Mouse (Mus musculus): ENCODE results near the gene Bckdha.

The Bckdha gene

DNA sequence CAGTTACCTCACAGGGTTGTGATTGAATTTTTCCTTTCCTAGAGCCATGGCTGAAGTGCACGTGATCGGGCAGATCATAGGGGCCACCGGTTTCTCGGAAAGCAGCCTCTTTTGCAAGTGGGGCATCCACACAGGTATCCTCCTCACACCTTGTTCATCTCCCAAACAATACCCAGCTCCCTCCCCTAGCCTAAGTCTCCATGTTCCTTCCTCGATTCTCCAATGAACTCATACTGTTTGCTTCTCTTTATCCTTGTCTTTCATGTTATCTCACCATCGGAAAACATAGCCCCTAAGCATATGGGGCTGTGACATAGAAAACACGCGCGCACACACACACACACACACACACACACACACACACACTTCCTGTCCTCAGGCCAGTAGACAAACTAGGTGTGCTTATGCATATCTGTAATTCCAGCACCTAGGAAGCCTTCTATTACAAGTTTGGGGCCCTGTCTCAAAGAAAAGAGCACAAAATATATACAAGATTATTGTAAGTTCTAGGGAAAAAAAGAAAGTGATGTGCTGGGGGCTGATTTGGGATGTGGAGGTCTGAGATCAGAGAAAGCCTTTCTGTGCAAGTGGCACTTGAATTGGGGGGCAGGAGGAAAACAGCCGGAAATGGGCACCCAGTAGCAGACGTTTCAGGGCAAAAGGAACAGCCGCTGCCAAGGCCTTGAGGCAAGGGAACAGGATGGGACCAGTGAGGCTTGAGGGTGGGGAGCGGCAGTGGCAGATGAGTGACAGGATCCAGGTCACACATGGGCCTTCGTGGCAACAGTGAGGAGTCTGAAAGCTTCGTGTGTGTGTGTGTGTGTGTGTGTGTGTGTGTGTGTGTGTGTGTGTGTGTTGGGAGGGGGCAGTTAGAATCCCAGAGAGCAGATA lies 22.8 kb upstream of the Bckdha start:
- peak; percentile 61 to 66 for DNase-seq (ENCODE audit: low spot score in 2 of 2)

DNA sequence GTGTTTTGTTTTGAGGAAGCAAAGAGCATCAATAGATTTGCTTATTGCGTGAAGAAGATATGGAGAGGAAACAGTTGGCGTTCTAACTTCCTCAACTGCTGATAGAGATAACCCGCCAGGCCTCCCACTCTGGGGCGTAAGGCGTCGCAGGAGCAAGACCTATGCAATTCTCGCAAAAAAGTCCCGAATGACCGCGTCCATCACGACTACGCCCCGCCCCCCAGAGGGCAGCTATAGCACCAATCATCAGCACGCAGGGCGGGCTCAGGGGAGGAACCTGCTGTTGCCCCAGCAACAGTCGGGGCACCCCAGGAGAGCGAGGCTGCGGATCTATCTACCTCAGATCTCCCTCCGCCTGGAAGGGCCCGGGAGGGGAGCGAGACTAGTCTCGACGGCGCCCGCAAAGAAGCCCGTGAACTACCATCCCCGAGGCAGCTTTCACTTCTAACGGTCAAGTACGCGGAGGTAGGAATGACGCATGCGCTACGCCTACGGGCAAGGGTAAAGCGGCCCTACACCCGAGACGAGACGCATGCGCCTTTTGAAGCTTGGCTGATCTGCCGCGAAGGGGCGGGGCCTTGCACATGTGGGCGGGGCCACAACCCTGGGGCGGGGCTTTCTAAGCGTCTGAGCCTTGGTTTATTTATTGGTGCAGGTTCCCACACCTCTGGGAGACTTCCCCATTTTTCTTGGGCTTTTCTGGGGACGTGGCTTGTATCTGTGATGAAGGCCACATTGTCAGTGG lies 21.9 kb upstream of the Bckdha start, which contains the start of gene B9d2:
Gene B9d2, plus strand, starts transcription at position 267 of the 745 bp plus-strand sequence.
- DNase-seq (ENCODE audit: low spot score in 2 of 2) = peak; percentile 94 to 98

DNA sequence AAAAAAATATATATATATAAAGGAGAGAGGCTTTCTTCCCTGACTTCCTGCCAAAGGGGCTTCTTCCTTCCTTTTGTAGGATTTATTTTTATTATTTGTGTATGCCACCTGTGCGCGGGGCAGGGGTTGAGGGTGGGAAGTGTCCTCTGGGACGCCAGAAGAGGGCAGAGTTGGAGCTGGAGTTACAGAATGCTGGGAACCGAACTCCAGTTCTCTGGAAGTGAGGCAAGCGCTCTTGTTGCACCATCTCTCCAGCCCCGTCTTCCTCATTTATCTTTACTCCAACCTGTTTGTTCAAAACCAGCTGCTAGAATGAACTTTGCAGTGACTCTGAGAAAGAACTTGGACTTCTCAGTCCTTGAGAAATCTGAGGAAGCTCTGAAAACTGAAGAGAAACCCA lies 21.2 kb upstream of the Bckdha start:
- DNase-seq (ENCODE audit: low spot score in 2 of 2) = no peak

DNA sequence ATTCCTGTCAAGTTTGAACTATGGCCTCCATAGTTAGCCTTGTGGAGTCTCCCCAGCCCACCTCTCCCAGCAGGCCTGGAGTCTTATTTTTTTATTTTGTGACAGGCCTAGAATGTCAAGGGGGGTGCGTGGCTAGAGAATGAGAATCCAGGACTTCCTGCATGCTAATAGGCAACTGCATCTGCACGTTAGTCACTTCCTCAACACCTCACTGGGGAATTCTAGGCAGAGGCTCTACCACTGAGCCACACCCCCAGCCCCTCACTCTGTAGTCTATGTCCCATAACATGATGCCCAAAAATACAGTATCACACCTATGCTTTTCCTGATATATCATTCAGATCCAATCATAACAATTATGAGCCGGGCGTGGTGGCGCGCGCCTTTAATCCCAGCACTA lies 18.2 kb upstream of the Bckdha start:
- no peak for DNase-seq (ENCODE audit: low spot score in 2 of 2)

DNA sequence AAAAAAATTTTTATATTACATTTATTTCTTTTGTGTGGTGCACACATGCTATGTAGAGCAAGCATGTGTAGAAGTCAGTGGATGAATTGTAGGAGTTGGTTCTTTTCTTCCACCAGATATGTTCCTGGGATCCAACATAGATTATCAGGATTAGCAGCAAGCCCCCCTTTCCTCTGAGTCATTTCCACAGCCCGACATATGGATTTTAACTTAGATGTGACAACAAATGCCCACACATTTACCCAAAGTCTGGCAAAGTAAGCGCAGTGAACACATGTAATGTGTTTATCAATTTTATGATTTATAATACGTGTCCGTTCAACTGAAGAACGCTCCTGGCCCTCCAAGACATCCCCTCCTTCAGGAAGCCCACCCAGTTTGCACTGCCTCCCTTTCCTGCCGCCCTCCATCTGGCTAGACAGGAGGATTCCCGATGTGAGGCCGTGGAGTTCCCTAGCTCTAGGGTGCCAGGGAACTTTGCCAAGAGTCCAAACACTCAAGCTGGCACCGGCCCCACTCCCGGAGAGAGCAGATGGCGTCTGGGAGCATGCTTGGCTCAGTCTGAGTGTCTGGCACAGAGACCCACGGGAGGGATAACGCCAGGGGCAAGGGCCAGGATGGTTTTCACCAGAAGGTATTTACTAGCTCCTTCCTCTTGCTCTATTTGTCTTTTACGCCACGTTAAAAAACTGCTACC lies 17.5 kb upstream of the Bckdha start:
- no peak for DNase-seq (ENCODE audit: low spot score in 2 of 2)

- no peak for DNase-seq (ENCODE audit: low spot score in 2 of 2)
Observed at GRCm38 (mm10) chr7:25675405-25675804, 16.6 kb upstream of the Bckdha start.

- no peak for DNase-seq (ENCODE audit: low spot score in 2 of 2)
Observed at GRCm38 (mm10) chr7:25674719-25675300, 16.0 kb upstream of the Bckdha start, which contains the start of gene Tmem91. Tmem91 (minus strand) TSS chr7:25675166.

DNA sequence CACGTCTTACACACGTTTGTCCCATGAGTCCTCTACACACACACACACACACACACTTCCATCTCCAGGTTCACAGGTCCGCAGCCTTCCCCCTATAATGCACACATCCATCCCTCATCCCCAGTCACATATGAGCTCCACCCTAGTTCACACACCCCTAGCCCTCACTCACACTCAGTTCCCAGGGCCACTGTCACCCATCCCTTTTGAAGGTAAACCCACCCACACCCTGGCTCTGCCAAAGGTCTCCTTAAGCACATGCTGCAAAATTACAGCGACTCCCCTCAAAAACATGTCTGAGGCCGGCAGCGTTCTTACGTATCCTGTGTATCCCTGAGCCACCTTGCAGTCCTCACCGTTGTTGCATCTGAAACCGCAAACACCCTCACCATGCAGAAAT lies 15.5 kb upstream of the Bckdha start:
- no peak for DNase-seq (ENCODE audit: low spot score in 2 of 2)

DNA sequence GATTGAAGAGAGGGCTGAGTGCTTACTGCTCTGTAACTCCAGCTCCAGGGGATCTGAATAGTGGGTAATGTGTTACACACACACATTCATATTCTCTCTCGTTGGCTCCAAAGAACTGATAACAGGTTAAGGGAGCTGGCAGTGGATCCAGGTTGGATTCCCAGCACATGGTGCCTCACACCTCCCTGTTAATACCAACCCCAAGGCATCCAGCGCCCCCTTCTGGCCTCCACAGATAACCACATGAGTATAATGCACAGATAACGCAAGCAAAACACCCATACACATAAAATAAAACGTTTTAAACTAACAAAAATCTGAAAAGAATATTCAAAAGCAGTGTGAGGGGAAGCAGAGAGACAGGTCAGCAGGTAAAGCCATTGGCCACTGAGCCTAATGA lies 13.7 kb upstream of the Bckdha start:
- no peak for DNase-seq (ENCODE audit: low spot score in 2 of 2)

DNA sequence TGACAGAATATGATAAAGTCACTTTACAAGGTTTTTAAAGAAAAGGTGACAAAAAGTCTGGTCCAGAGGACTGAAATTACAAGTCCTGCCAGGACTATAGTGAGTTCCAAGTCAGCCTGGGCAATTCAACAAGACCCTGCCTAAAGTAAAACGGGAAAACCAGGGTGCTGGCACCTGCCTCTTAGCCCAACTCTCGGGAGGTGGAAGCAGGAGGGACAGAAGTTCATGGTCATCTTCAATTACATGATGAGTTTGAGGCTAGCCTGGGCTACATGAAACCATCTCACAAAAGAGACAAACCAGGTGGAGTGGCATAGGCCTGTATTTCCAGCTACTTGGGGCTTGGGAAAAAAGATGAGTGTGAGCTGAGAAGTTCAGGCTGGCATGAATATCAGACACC lies 12.9 kb upstream of the Bckdha start:
- DNase-seq (ENCODE audit: low spot score in 2 of 2) = no peak

DNA sequence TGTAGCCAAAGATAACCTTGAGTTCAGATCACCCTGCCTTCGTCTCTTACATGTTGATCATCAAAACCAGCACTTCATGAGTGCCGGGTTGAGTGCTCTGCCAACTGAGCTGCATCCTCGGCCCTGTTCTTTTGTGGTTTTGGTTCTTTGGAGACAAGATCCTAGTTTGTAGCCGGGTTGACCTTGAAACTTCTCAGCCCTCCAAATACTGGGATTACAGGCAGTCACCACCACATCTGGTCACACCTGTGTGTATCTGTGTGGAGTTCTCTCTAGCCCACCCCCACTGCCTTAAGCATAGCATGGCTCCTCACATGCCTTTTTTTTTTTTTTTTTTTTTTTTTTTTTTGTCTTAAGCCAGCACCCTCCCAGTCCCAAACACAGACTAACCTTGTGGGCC lies 11.3 kb upstream of the Bckdha start:
- no peak for DNase-seq (ENCODE audit: low spot score in 2 of 2)

- no peak for DNase-seq (ENCODE audit: low spot score in 2 of 2)
Observed at GRCm38 (mm10) chr7:25669631-25670030, 10.8 kb upstream of the Bckdha start.

DNA sequence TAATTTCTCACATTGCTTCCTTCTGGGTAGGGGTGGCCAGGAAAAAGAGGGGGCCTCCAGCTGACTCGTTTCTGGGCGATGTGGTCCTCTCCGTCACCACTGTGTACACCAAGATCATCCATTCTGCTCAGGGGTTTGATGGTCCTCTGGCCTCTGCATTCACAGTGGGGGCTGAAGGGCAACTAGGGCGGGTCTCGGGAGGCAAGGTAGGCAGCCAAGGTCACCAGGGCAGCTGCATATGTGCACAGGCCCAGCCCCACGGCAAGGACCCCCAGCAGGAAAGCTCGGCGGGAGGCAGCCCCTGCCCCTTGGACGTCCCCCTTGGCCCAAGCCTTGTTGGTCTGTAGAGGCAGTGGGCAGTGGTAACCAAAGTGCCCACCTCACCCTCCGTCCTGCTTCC lies 10.4 kb upstream of the Bckdha start:
- DNase-seq (ENCODE audit: low spot score in 2 of 2) = no peak

DNA sequence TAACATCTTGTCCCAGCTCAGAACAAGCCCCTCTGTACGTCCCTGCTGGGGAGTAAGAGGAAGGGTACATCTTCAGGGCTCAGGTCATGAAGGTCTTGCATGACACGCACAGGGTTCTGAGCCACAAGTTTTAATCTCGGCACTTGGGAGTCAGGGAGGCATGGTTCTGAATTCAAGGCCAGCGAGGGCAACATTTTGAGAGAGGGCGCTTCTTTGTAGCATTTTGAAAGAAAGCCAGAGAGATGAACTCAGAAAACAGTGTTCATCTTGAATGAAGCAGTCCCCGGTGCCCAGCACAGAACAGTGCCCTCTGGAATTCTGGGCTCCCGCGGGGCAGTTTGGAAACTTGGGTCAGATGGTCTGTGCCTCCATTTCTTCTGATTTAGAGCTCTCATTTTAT lies 7.6 kb upstream of the Bckdha start:
- no peak for DNase-seq (ENCODE audit: low spot score in 2 of 2)

GRCm38 (mm10) chr7:25657785-25658184 lies 996 bp downstream of the Bckdha start:
- no peak for DNase-seq (ENCODE audit: low spot score in 2 of 2)

DNA sequence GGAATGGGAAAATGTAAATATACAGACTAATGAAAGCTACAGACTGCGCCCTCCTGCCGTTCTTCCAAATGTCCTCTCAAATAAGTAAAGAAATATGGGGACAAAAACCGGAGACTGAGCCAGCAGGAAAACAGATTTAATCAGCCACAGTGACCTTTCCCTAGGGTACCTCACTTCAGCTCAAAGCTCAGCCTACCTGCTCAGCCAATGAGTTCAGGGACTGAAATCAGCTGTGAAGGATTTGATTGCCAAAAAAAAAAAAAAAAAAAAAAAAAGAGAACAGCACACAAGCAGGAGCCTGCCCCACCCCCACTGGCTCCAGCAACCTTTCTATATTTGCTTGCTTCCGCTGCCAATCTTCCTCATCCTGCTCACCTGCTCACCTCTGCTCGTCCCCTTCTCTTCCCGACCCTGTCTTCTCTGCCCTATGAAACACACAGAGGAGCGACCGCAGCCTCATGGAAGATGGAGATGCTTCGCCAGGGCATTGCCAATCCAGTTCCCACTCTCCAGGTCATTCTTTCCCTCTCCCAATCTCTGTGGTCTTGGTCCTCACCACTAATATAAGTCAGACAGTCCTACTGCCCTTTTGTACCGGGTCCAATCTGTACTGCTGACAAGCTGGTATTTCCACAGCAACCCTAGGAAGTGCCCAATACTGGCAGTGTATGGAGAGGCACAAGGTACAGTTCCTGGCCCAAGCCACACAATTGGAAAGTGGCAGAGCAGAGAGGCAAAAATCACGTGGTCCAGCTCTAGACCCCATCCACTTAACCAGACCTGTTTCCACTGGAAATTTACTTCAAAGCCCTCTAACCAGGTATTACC lies 3.0 kb downstream of the Bckdha start:
- no peak for DNase-seq (ENCODE audit: low spot score in 2 of 2)

DNA sequence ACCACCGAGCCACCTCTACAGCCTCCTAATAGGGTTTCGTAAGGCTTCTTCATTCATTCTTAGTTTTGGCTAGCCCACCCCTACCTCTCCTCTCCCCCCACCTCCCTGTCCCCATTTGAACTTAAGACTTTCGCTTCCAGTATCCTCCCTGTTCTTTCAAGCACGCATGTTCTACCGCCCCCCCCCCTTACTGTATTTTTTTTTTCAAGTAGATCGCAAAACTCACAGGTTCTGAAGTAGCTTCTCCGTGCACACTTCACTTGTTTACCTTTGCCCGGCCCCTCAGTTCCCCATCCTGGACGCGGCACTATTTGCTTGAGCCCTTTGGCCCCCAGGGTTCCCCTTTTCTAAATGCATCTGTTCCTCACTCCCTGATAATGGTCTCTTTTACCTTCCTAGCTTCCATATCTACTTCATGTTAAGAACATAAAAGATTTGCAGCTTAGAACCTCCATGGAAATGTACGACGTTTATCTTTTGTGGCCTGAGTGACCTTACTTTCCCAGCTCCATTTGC lies 6.5 kb downstream of the Bckdha start:
- DNase-seq (ENCODE audit: low spot score in 2 of 2) = no peak

DNA sequence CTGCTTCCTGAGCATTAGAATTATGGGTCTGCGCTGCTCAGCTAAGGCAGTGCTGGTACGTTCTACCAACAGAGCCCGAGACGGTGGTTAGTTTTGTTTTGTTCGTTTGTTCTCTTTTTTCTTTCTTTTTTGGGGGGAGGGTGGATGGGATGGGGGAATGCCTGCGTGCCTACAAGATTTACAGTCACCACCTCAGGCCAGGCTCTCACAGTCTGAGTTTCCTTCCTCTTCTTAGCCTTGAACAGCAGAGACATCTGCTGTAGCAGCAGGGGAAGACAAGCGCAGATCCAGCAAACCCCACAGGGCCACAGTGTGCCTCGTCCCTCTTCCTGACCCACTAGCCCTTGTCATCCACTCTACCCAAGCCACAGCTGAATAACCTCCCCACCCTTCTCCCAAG lies 7.5 kb downstream of the Bckdha start:
- peak in 1 of 2 experiments; percentile 42 for DNase-seq (ENCODE audit: low spot score in 2 of 2)

- no peak for DNase-seq (ENCODE audit: low spot score in 2 of 2)
Observed at GRCm38 (mm10) chr7:25649839-25650238, 8.9 kb downstream of the Bckdha start.

GRCm38 (mm10) chr7:25647574-25648123 lies 11.1 kb downstream of the Bckdha start:
- DNase-seq (ENCODE audit: low spot score in 2 of 2) = peak; percentile 75 to 83

All from thymus, postnatal 10 days (tissue).